Mouse (Mus musculus): ENCODE measurements at regions not wholly inside any gene's neighbourhood (a gene's known extent, or its start where the extent isn't known, plus 50 kb on each side); places are given as distances from the start of the nearest gene placed in this dataset.
A peak's percentile ranks its signal among the peaks of the same experiment; 100 is the strongest.

- peak; percentile 62 for DNase-seq
These were observed 103.1 kb downstream of the Btbd35f12 start for GRCm38 (mm10) chrX:33416321-33416720.

Data from liver (tissue).